Mouse (Mus musculus) lung, embryonic 16.5 days (tissue): ENCODE measurements at regions not wholly inside any gene's neighbourhood (a gene's known extent, or its start where the extent isn't known, plus 50 kb on each side); places are given as distances from the start of the nearest gene placed in this dataset.

Source experiments
- ATAC-seq: fragments of 200-750 bp; cut with Nextera tagmentation; 2 replicates; pipeline ENCODE4 v1.8.0; 2017; ENCODE audit warnings: low read depth, mild to moderate bottlenecking, moderate library complexity
- H3K27ac ChIP-seq: fragments of 300-500 bp; sonication (generic); 2 replicates; pipeline ENCODE4 v1.5.1; 2014; ENCODE audit warnings: mild to moderate bottlenecking, control low read depth, low read length
- H3K27me3 ChIP-seq: fragments of 300-500 bp; sonication (generic); 2 replicates; pipeline ENCODE4 v1.6.1; 2014; ENCODE audit warnings: low read depth, low read length, mixed read lengths; ENCODE audit not compliant: control insufficient read depth, insufficient read depth
- H3K36me3 ChIP-seq: fragments of 300-500 bp; sonication (generic); 2 replicates; pipeline ENCODE4 v1.6.1; 2014; ENCODE audit warnings: low read length; ENCODE audit not compliant: control insufficient read depth, insufficient read depth
- H3K4me1 ChIP-seq: fragments of 300-500 bp; sonication (generic); replicated peaks from 2 replicates; pipeline ENCODE4 v1.6.1; 2014; ENCODE audit warnings: low read length, mixed read lengths; ENCODE audit not compliant: control insufficient read depth, insufficient read depth
- H3K4me2 ChIP-seq: fragments of 300-500 bp; sonication (generic); 2 replicates; pipeline ENCODE4 v1.6.1; 2014; ENCODE audit warnings: low read depth, low read length, control low read depth
- H3K4me3 ChIP-seq: fragments of 300-500 bp; sonication (generic); 2 replicates; pipeline ENCODE4 v1.5.1; 2014; ENCODE audit warnings: mild to moderate bottlenecking, low read length, control low read depth
- H3K9ac ChIP-seq: fragments of 300-500 bp; sonication (generic); 2 replicates; pipeline ENCODE4 v1.6.1; 2014; ENCODE audit warnings: low read length, control low read depth
- H3K9me3 ChIP-seq: fragments of 300-500 bp; sonication (generic); 2 replicates; pipeline ENCODE4 v1.6.1; 2016; ENCODE audit warnings: low read length; ENCODE audit not compliant: control insufficient read depth
- WGBS: fragments of 180-500 bp; shearing (Covaris S2); extraction: QIAGEN DNeasy Blood & Tissue Kit; methylation state at CpG from one replicate; pipeline ENCODE4 v1.1.7; 2014; 5-methylcytosine and 5-hydroxymethylcytosine counted together

GRCm38 (mm10) chr13:42392701-42393100 lies 91.4 kb downstream of the Edn1 start:
- WGBS: 92% methylated on average over 7 of the region's 7 CpGs
- Histone ChIP-seq H3K4me2 (no peak overlapping the region), H3K9me3 (no peaks in the 10 kb centered on the region), H3K36me3 (no peaks in the 10 kb centered on the region), H3K9ac (no peak overlapping the region), H3K4me3 (no peak overlapping the region), H3K27me3 (no peaks in the 10 kb centered on the region), H3K4me1 (no peaks in the 10 kb centered on the region), H3K27ac (no peak overlapping the region)
- no peak for ATAC-seq

- Histone ChIP-seq H3K4me1 (no peaks in the 10 kb centered on the region), H3K9ac (no peak overlapping the region), H3K4me2 (no peak overlapping the region), H3K27me3 (no peaks in the 10 kb centered on the region), H3K27ac (no peak overlapping the region), H3K9me3 (no peaks in the 10 kb centered on the region), H3K4me3 (no peak overlapping the region), H3K36me3 (no peaks in the 10 kb centered on the region)
- WGBS: 59% methylated on average over 2 of the region's 2 CpGs
- no peak for ATAC-seq
Measured at GRCm38 (mm10) chr13:42394572-42394971, 93.3 kb downstream of the Edn1 start.

DNA sequence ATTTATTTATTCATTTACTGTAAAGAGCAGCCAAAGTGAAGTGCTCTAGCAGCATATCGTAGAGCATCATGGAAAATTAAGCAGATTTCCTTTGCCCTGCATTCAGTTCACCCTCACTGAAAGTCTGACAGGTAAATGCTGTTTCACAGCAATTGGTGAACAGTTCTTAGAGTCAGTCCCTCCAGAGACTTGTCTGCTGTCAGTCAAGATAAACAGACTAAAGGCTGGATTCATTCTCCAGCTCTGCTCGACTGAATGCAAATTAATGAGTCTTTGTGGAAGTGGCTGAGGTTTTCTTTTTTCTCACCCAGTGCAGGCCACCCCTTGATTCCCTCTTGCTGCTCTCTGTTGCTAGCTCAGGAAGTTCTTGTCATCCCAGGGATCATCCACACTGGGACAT lies 100.2 kb downstream of the Edn1 start:
- WGBS: 44% methylated on average over 2 of the region's 2 CpGs
- H3K9ac ChIP-seq: no peak overlapping the region
- H3K4me1 ChIP-seq: no peaks in the 10 kb centered on the region
- no peaks in the 10 kb centered on the region for H3K36me3 ChIP-seq
- H3K4me2 ChIP-seq: no peak overlapping the region
- H3K27me3 ChIP-seq: no peaks in the 10 kb centered on the region
- H3K4me3 ChIP-seq: no peak overlapping the region
- no peak overlapping the region for H3K27ac ChIP-seq
- no peaks in the 10 kb centered on the region for H3K9me3 ChIP-seq
- no peak for ATAC-seq

GRCm38 (mm10) chr13:42403231-42404020 lies 102.2 kb downstream of the Edn1 start:
- no peak overlapping the region for H3K4me2 ChIP-seq
- no peak overlapping the region for H3K27ac ChIP-seq
- 54% methylated on average over 3 of the region's 3 CpGs for WGBS
- no peaks in the 10 kb centered on the region for H3K4me1 ChIP-seq
- ATAC-seq: no peak
- H3K4me3 ChIP-seq: no peak overlapping the region
- no peaks in the 10 kb centered on the region for H3K27me3 ChIP-seq
- no peaks in the 10 kb centered on the region for H3K9me3 ChIP-seq
- no peaks in the 10 kb centered on the region for H3K36me3 ChIP-seq
- no peak overlapping the region for H3K9ac ChIP-seq

GRCm38 (mm10) chr13:42412652-42413282 lies 111.5 kb downstream of the Edn1 start:
- Histone ChIP-seq H3K4me3 (no peak overlapping the region), H3K4me2 (no peak overlapping the region), H3K9ac (no peak overlapping the region), H3K9me3 (no peaks in the 10 kb centered on the region), H3K4me1 (no peaks in the 10 kb centered on the region), H3K27me3 (no peaks in the 10 kb centered on the region), H3K27ac (no peak overlapping the region), H3K36me3 (no peaks in the 10 kb centered on the region)
- WGBS: 86% methylated on average over 1 of the region's 1 CpGs
- ATAC-seq: no peak; the same call in 1 of the 2 replicates

DNA sequence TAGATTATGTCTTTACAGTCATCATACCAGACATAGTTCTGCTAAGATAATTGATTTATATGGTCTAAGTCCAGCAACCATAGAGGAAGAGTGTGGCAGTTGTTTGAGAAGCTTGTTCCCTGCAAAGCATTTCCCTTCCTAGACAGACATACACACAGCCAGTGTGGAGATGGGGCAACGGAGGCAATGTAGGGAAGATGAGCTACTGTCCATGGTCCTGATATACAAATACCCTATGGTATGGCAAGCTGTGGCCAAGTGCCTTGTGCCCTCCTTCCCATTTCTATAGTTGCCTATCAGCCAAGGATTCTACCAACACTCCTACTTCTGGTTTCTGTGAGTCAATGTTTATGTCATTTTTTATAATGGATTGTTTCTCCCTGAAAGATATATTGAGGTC lies 145.6 kb downstream of the Edn1 start:
- H3K27ac ChIP-seq: no peak overlapping the region
- WGBS: 3% methylated on average over 1 of the region's 1 CpGs
- no peak overlapping the region for H3K9ac ChIP-seq
- H3K36me3 ChIP-seq: no peaks in the 10 kb centered on the region
- H3K4me3 ChIP-seq: no peak overlapping the region
- H3K9me3 ChIP-seq: no peaks in the 10 kb centered on the region
- H3K27me3 ChIP-seq: no peaks in the 10 kb centered on the region
- ATAC-seq: no peak
- H3K4me1 ChIP-seq: no peaks in the 10 kb centered on the region
- no peak overlapping the region for H3K4me2 ChIP-seq

- 64% methylated on average over 5 of the region's 5 CpGs for WGBS
- Histone ChIP-seq H3K27ac (no peak overlapping the region), H3K9me3 (no peaks in the 10 kb centered on the region), H3K36me3 (no peaks in the 10 kb centered on the region), H3K9ac (no peak overlapping the region), H3K4me3 (no peak overlapping the region), H3K4me2 (no peak overlapping the region), H3K27me3 (no peaks in the 10 kb centered on the region), H3K4me1 (no peaks in the 10 kb centered on the region)
- ATAC-seq: no peak
Measured at GRCm38 (mm10) chr13:42453665-42454064, 152.4 kb downstream of the Edn1 start.

- no peak for ATAC-seq
Measured at GRCm38 (mm10) chr13:42459892-42460291, 158.6 kb downstream of the Edn1 start.

DNA sequence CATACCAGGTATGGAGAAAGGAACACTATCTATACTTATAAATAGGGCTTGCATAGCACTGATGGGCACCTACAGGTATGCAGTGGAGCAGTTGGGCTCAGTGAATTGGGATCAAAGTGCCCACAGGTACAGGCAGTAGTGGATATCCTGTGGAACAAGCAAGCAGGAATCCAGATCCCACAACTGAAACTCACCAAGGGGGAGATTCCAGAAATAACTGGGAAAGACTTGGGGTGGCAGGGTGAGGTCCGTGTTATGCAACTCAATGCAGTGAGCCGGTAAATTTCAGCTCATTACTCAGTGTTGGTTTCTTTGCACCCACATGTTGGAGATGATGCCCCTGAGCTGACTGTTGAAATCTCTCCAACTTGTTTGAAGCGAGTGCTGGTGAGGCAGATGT lies 177.5 kb downstream of the Edn1 start:
- H3K27me3 ChIP-seq: no peaks in the 10 kb centered on the region
- no peaks in the 10 kb centered on the region for H3K9me3 ChIP-seq
- H3K36me3 ChIP-seq: no peaks in the 10 kb centered on the region
- H3K4me1 ChIP-seq: no peaks in the 10 kb centered on the region
- ATAC-seq: no peak
- WGBS: 73% methylated on average over 3 of the region's 3 CpGs
- no peak overlapping the region for H3K27ac ChIP-seq
- H3K4me3 ChIP-seq: no peak overlapping the region
- H3K4me2 ChIP-seq: no peak overlapping the region
- no peak overlapping the region for H3K9ac ChIP-seq

More at GRCm38 (mm10) chr13:42459892-42460291, 158.6 kb downstream of the Edn1 start:
- Histone ChIP-seq H3K9me3 (no peaks in the 10 kb centered on the region), H3K27ac (no peak overlapping the region), H3K9ac (no peak overlapping the region), H3K27me3 (no peaks in the 10 kb centered on the region), H3K4me3 (no peak overlapping the region), H3K36me3 (no peaks in the 10 kb centered on the region), H3K4me1 (no peaks in the 10 kb centered on the region), H3K4me2 (no peak overlapping the region)
- WGBS: 72% methylated on average over 3 of the region's 3 CpGs
